Mouse (Mus musculus): ENCODE results near the gene Parp2.
"Not testable (repeated sequence)": the region's sequence is repeated elsewhere in the genome, so short reads cannot be mapped to it uniquely, and the experiment has no call there.

The Parp2 gene

DNA sequence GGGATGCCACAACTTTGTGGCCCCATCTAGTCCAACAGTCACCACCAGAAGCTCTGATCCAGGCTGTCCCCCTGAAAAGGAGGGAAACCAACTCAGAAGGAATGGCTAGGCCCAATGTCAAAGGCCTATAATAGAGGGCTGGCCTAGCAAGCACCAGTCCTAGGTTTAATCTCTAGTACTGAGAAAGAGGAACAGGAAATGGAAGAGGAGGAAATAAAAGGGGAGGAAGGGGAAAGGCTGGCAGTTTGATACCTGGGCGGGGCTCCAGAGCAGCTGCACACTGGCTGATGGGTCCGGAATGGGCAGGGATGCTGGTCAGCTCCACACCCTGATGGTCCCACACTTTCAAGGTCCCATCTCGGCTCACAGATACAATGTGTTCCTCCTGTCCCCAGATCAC lies 22.2 kb downstream of the Parp2 start:
- DNase-seq (ENCODE audit: low spot score) = no peak

DNA sequence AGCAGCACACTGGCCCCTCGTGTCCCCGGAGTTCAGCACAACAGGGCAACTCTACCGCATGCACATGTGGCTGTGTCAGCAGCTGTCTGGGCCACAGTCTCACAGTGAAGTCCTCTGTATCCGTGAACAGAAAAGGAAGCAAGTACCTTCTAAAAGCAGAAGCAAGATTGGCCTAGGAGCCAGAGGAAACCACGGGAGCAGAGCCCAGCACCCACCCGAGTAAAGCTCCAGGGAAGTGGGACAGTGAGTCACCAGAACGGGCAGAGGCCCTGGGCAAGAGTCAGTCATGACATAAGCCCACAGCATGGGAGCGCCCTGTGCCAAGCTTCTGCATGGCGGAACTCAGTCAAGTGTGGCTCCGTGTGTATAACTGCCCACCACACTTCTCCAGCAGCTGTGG lies 26.3 kb downstream of the Parp2 start:
- no peak for DNase-seq (ENCODE audit: low spot score)

DNA sequence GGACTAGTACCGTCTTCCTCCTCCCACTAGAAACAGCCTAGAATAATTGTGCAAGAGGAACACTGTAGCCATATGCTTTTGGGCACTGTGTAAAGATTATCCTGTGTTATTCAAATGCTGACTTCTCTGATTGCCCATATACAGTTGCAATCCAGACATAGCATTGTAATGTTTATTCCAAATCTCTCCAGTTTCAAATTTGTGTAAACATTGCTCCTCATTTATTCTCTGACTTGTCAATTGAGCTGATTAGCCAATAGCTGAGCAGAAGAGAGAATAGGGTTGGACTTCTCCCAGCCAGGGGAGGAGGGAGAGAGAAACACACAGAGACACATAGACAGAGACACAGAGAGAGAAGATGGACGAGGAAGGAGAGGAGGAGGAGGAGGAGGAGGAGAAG lies 26.8 kb downstream of the Parp2 start:
- no peak for DNase-seq (ENCODE audit: low spot score)

DNA sequence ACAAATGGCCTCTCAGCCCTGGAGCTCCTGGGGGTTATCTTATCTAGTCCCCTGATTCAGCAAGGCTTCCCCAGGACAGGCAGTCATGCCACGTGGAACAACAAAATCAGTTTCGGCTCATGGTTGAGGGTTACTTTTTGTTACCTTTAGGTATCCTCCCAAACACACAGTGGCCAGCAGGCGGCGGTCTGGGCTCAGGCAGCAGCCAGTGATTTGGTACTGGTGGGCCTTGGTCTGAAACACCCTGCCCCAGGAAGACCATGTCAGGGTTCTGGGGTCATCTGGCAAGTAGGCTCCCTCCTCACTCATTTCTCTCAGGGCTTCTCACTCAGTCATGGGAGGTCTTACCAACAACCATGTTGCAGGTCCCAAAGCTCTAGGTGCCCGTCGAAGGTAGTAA lies 29.6 kb downstream of the Parp2 start:
- DNase-seq (ENCODE audit: low spot score) = peak; percentile 9

DNA sequence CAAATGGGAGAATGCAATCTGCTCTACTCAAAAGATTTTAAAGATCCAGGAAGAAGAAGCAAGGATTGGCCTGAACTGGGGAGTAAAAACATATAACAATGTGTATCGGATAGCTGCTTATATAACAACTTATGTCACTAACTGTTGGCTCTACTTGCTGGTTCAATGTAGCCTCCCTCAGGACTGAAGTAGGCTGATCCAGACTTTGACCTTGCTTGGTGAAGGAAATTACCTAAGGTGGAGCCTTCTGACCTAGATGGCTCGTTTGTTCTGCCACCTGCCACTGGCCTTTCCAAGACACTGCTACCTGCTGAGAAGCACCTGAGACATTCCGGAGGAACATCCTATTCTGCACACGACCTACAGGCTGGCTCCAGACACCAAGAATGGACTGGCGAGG lies 48.1 kb downstream of the Parp2 start:
- DNase-seq (ENCODE audit: low spot score) = no peak

DNA sequence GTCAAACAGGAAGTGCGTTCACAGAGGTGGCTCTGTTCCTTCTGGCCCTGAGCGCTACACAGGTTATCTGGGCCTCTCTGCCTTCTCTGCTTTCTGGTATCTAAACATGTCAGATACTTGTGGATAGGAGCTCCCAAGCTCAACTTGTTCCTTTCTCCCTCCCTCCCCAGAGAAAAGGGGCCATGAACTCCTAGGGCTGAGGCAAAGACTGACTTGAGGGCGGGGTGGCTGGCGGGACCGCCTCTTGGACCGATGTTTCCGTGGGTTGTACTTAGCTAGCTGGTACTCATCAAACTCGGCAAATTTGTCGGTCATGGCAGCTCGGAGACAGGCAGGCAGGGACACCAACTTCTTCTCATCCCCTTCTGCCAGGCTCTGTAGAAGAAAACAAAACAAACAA lies 55.0 kb downstream of the Parp2 start:
- DNase-seq (ENCODE audit: low spot score) = no peak

DNA sequence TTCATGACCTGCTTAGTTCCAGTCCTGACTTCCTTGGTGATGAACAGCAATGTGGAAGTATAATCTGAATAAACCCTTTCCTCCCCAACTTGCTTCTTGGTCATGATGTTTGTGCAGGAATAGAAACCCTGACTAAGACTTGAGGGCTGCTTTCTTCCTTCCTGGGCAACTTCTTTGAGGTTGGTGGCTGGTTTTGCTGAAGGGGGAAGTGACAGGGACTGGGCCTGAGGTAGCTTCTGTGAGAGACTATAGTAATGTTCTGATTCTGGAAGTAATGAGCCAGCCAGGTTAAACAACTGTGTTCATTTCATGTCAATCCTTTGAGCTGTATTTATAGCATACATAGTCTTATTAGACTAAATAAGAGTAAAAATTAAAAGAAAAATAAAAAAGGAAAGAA lies 57.4 kb downstream of the Parp2 start:
- DNase-seq (ENCODE audit: low spot score) = not testable (repeated sequence)

DNA sequence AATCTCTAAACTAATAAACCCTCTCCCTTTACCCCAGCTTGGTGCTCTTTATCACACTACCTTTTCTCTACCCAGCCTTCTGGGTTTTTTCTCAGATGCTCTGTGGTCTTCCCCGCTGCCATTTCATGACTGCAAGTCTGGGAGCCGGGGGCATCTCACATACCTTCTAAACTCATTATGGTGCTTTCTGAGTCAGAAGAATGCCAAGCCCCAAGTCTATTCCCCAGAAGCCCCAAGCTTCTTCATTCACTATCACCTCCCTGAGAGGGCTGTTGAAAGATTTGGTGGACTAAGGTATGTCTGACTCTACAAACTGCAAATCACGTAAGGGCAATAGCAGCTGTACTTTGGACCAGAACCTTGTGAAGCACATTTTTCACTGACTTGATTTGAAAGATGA lies 59.3 kb downstream of the Parp2 start:
- DNase-seq (ENCODE audit: low spot score) = no peak

DNA sequence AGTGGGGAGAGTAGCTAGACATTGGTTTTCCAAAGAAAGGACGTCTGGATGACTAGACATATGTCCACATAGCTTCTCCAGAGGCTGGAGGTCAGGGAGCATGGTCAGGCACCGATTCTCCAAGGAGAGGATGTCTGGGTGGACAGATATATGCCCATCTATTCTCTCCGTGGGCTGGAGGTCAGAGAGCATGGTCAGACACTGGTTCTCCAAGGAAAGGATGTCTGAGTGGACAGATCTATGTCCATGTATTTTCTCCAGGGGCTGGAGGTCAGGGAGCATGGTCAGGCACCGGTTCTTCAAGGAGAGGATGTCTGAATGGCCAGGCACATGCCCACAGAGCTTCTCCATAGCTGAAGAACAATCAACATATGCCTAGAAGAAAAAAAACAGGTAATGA lies 60.6 kb downstream of the Parp2 start:
- DNase-seq (ENCODE audit: low spot score) = no peak

DNA sequence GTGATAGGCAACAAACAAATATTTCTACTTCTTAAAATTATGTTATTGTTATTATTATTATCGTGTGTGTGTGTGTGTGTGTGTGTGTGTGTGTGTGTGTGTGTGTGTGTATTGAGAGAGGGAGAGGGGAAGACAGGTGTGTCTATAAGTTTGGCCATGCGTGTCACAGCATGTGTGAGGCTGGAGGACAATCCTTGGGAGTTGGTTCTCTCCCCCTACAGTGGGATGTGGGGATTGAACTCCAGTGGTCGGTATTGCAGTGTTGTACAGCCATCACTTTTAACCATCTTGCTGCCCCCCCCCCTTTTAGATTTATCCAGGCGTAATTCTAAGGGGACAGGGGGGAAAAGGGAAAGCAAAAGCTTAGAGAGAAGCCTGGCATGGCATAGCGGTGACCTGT lies 61.0 kb downstream of the Parp2 start:
- no peak for DNase-seq (ENCODE audit: low spot score)

DNA sequence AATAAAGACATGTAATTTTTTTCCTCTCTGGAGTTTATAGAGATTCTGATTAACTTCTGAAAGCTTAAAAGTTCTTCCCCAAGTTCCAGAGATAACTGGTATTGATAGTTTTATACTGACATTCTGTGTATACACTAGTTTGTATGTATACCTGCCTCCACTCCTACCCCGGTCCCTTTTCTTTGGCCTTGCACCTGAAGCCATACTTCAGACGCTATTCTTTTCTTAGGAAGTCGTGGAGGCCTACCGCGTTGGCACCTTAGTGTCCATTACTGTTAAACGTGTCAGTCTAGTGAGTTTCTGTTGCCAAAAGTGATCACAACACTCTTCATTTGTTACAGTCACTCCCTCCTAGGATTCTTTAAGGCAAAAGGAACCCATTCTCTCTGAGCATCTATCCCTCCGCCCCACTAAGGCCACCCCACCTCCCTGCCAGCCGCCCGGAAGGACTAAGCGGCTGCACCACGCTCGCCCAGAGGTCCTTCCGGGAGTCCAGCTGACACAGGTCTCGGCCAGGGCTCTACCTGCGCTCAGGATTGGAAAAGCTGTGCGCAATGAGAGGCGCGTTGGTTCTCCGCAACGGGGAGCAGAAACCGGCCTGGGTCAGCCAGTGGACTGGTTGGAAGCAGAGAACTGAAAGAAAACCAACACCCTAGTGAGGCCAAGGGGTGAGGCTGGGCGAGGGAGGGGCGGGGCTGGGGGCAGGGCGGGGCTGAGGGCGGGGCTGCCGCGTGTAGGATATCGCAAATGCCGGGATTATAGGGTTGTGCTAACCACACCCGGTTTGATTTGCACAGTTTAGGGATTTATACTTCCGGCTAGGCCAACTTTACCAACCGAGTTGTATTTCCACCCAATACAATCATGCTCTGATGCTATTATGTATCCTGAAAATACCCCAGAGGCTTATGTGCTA lies 62.5 kb downstream of the Parp2 start, which contains the start of gene Tep1:
Gene Tep1, minus strand, starts transcription at position 672 of the 916 bp plus-strand sequence.
- DNase-seq (ENCODE audit: low spot score) = peak; percentile 81

DNA sequence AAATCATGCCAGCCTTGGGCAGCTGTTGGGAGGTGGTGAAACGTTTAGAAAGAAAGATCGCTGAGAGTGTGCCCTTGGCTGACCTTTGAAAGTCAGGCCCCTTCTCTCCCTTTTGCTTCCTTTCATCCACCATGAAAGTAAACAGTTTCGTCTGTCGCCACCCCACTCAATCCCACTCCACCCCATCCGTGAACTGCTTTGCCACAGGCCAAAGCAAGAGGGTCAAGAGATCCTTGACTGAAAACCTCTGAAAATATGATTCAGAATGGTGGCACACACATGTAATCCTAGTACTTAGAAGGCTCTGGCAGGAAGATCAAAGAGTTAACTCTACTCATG lies 63.1 kb downstream of the Parp2 start:
- DNase-seq (ENCODE audit: low spot score) = no peak

Data from MN1 (cell line).